Mouse (Mus musculus) gastrocnemius, postnatal 4 days (tissue): ENCODE measurements around the gene Tbck. TPM values are rescaled to one million over a fixed set of nuclear protein-coding genes. Genes with fewer than 3 reads are reported as not detected.

Source experiments
- DNase-seq, 2 experiments: peaks; one replicate each; pipeline ENCODE4 v3.0.0; 2021 to 2022; ENCODE audit warnings: low spot score in 2 of 2, mixed read lengths in 2 of 2
- total RNA-seq, 2 experiments: library from RNA; stranded (reverse); gene quantifications; 2 replicates each; pipeline ENCODE4 v1.2.3; 2021

Gene Tbck
- total RNA-seq, 2 experiments from 2014 or later: 17.3 to 17.6 TPM

DNA sequence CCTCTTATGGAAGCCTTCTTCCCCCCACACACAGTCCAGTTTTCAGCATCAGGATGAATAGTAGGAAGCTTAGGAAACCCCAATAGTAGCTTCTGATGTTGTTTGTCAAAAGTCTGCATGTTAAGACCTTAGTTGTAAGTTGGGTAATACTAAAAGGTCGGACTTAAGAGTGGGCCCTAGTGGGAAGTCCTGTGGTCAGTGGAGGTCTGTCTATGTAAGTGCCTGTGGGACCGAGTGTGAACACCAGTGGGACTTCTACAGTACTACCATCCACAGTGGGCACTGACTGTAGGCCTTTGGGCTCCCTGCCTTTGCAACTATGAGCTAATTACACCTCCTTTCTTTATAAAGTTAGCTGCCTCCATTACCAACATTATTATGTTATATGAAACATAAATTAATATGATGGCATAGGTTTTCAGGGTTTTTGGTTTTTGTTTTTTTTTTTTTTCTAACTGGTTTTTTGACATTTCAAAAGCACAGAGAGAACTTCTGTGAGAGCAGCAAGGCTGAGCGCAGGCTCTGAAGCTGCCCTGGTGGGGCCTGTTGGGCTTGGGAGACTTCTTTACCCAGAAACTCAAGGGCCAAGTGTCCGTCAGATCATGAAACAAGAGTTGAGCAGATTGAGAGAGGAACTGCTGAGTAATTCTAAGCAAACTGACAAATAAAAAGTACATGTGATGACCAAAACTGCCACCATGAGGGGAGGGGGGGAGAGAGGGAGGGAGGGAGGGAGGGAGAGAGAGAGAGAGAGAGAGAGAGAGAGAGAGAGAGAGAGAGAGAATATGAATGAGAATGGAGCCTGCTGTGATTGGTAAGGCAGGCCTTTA, 131.8 kb downstream of the Tbck start:
- no peak for DNase-seq

DNA sequence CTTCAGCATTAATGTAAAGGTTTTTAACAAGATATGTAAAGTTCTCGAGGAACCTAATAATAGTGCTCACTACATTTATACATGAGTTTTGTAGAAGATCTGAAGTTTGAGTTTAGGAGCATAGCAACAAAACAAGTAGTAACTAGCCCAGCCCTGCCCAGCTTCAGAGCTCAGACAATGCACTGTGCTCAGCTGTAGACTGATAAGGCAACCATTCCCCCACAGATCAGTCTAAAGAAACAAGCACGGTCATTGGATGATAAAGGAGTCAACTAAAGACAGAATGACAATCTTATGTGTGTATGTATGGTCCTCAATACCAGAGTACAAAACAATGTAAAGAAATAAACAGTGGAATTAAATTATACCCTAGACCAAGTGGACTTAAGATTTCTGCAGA, 135.5 kb downstream of the Tbck start:
- DNase-seq: no peak

DNA sequence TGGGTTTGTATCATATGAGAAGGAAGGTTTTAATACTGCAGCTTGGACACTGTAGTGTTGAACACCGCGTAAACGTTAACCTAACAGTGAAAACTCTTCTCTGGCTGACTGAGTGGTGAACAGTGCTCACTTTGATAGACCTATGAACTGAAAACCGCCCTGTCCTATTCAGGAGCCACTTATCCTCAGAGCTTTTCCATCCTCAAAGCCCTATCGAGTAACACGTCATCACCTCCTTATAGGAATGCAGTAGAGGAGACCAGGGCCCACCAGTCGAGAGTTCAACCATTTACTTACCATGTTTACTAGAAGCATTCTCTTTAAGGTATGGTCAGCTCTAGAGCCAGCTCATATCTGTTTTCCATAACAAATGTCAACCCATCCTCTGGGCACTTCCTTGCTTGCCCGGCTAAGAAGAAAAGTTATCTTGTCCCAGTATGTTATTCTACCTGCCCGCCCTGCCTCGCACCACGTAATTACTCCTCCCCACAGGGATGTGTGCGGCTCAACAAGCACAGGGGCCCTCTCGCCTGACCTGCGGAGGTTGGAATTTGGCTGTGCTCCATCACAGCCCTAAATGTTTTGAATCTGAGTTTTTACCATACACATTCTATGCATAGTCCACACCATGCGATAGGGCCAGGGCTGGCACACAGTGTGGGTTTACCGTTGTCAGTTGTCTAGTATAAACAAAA, 147.4 kb downstream of the Tbck start:
- no peak for DNase-seq

DNA sequence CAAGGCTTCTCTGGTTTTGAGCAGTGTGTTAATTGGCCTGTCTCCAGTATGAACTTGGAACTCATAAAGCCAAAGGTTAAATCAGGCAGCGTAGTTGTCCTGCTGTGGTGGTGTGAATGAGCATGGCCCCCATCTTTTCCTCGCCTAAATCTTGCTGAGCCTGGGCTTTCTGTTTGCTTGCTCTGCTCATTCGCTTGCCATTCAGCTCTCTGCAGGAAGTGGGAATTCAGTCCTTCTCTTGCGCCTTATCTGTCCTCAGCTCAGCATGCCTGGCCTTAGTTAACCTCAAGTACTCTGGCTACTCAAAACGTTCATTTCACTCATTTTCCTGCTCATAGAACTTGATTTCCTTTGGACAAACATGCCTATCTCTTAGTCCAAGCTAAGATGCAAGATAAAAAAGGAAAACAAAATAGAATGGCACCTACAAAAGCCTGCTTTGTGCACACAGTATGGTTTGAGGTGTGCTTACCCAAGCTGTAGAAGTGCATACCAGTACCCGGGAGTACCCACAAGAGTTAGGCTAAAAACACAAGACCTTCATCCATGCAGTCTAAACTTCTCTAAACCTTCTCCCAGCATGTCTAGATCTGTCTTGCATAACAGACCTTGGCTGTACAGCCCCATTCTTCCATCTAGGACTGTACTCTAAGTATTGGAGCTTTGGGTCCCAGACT, 151.3 kb downstream of the Tbck start:
- no peak for DNase-seq

DNA sequence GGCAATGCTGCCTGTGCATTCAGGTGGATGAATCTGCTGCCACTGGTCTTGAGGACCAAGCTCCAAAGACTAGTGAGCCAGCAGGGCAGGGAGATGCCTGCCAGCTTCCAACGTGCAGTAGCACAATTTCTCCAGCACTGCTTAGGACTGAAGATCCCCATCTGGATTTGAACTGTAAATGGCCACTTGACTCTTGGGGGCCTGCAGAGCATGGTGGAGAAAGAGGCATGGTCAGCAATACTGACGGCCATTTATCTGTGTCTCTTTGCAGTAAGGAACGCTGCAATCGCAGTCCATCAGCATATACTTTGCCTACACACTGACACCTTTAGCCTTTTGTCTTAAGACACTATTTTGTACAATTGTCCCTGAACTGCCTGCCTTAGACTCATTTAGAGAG, 153.2 kb downstream of the Tbck start:
- no peak for DNase-seq

DNA sequence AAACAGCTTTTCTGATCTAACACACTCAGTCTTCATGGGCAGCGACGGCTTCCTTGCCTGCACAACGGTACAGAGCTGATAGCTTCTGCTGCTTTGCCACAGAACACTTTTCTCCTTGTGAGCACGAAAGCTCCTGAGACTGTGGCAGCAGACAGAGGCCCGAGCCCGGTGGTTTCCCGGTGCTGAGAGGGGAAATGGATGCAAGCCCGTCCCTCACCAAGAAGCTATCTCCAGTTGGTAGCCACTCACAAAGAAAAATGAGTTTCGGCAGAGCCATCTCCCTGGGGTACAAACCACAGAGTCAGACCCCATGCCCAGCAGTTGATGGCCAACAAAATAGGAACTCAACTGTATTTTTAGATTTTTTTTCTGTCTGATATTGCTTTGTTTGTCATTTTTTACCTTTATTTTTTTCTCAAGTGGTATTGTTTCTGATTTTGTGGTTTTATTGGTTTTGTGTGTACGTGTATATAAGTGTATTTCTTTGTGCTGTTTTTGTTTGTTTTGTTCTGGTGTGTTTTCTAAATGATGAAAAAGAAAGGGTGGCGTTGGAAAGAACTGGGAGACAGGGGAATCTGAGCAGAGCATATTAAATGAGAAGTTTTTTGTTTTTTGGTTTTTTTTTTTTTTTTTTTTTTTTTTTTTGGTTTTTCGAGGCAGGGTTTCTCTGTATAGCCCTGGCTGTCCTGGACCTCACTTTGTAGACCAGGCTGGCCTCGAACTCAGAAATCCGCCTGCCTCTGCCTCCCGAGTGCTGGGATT, 154.9 kb downstream of the Tbck start:
- no peak for DNase-seq

DNA sequence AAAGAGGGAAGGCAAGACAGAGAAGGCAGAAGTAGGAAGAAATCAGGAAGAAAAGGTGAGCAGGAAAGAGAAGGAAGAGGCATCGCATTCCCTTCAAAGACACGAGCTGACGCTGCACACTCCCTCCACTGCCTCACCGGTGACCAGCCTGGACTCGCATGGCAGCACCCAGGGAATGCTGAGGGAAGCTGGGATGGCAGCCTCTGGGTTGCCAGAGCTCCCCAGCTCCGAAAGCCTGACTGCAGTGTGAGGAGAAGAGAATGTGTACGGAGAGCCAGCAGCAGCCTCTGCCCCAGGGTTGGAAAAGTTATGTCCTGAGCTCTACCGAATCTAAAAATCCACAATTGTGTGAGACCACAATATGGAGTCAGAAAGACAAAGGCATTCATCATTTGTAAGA, 155.6 kb downstream of the Tbck start:
- DNase-seq: no peak

DNA sequence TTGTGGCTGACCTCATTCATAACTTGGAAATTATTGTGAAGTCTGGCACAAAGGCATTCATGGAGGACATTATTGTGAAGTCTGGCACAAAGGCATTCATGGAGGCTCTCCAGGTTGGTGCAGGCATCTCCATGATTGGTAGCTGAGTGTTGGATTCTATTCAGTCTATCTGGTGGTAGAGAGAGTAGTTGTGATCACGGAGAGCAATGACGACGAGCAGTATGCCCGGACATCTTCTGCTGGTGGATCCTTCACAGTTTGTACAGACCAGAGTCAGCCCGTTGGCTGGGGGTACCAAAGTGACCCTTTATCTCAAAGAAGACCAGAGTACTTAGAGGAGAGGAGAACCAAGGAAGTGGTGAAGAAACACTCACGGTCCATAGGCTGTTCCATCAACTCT, 158.7 kb downstream of the Tbck start:
- no peak for DNase-seq

DNA sequence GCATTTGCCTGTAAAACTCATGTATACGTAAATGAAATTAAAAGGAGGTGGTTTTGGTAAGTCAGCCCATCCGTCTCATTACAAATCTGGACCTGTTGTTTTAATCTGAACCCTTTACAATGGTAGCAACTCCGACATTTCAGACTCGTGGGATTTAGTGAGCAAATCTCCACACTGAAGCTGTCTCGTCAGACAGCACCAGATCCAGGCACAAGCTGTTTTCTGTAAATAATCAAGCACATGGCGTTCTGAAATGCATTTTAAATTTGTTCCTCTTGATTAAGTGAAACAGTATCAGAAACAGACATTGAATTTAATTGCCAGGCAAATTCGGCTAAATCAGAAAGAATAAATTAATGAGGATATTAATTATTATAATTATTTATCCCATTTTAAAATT, 165.7 kb downstream of the Tbck start:
- no peak for DNase-seq

DNA sequence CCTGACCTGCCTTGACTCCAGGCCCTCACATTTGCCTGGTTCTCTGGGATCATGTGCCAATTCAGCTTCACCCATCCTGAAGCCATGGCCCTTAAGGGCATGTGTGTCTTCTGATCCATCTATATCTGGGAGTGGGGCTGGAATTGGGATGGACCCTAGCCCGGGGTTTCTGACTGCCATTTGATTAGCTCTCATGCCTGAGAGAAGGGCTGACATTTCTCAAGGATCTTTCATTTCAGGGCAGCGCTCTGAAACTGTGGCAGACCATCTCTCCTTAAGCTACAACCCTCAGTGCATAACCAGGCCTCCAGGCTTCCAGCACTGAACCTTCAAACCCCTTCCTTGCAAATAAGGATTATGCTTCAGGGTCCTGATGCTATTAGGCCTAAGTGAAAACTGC, 166.5 kb downstream of the Tbck start:
- no peak for DNase-seq

DNA sequence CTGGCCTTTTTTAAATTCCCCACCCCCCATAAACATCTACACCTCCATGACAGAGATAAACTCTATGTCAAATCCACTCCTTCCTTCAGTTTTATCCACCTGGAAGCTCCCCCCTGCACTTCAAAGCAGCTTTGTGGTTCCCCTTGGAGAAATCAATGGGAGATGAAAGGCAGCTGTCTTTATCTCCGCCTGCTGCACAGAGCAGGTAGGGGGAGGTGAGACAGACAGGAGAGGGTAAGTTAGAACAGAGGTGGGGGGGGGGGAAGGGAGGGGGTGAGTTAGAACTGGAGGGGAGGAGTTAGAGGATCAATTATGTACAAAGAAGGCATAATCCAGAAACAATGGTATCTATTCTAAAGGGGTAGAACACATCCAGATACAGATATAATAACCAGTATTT, 167.5 kb downstream of the Tbck start:
- DNase-seq: no peak

DNA sequence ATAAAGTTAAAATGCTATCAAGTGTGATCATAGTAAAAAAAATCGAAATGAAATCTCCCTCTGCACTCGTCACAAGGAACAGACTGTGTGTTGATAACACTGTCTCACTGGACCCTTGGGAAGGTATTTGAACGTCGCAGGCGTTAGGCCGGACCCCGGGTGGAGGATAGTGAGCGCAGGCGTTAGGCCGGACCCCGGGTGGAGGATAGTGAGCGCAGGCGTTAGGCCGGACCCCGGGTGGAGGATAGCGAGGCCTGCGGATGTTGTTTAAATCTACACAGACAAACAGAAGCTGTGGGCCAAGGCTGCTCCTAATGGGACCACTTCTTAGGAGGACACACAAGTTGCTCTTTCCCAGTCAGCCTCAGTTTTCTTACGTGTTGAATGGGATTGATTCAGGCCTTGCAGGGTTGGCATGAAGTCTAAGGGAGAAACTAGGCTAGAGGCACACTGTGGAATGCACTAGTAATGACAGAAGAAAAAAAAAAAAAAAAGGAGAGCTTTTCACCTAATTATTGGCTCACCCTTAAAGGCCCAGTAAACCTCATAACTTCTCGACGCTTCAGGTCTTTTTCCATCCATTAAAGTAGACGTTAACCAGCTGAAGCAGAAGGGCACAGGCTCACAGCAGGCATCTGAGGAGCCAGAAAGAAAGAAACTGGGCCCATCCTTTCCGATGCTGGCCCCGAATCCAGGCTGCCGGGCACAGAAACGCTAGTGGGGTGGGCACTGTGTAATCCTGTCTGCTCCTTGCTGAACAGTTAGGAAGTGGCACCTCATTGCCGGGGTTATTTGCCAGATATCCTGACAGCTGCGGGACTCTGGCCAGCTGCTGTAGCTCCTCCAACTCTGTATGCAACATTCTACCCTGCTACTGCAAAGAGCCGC, 168.1 kb downstream of the Tbck start:
- peak in 1 of 2 experiments; percentile 30 for DNase-seq

DNA sequence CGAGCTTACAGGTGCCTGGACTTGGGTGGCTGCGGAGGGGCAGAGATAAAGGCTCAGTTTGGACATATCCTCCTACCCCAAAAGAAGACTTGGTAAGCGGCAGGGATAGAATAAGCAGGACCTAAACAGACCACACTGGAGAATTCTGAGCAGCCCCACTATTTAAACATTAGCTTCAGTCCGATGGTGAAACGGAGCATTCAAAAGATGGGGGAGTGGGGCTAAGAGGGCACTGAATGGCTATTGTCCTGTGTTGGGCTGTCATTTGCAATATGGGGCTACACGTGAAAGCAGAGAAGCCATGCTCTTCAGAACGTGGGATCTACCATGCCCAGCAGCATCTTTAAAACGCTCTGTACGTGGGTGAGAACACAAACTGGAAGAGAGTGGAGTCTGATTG, 170.3 kb downstream of the Tbck start:
- no peak for DNase-seq

DNA sequence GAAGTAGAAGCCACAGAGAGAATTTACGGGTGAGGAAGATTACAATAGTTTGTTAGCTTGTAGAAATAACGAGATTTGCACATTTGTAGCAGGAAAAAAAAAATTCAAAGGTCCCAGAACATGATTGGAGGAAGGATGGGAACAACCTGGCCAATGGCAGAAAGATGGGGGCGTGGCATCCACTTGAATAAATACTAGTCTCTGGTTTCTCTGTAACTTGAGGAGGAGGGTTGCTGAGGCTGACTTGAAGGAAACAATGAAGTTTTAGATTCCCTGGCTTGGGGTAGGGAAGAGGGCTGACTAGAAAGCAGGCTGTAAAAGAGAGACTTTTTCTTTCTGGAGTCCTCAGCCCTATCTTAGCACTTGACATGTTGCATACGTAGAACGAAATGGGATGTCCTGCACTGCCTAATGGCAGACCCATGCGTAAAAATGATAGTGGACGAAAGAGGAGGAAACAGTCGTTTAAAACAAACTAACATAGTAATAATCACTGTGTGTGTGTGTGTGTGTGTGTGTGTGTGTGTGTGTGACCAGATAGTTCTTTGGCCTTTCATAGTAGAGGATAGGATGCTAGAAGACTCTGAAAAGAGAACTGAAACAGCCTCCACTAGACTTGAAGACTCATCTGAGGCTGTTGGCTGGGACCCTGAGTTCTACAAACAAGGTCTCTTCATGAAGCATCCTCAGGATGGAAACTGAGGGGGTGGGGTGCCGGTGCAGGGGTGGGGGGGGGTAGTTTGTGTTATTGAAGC, 171.7 kb downstream of the Tbck start:
- DNase-seq: no peak

DNA sequence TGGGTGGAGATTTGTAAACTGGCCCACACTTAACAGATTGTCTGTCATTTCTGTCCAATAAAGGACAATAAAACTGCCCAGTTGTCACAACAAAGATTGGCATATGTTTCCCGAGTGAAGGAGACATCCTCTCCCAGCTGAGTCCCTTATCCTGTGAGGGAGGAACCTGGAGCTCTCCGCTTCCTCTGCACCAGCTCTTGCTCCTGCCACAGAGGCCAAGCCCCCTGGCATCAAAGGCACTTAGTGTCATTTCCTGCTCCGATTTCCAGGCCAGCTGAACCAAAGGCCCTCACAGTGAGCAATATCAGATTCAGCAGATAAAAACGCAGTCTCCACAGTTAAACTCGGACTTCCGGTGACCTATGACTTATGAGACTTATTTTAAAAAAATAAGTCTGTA, 172.7 kb downstream of the Tbck start:
- no peak for DNase-seq

DNA sequence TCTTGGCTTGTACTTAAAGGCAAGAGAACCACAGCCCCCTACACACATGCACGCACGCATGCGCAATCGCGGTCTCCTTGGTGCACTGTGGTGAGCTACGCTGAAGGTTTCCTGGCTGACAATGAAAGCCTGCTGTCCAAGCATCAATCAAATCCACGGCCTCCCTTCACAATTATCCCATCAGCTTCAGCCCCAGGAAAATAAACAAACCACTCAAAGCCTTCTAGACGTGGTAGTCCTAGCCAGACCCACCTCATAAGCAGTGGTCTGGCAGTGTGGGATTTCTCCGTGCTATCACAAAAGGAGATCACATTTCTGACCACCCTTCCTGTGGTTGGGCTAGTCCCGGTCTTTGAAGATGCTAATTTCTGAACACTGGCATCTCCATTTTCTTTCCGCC, 174.9 kb downstream of the Tbck start:
- no peak for DNase-seq

DNA sequence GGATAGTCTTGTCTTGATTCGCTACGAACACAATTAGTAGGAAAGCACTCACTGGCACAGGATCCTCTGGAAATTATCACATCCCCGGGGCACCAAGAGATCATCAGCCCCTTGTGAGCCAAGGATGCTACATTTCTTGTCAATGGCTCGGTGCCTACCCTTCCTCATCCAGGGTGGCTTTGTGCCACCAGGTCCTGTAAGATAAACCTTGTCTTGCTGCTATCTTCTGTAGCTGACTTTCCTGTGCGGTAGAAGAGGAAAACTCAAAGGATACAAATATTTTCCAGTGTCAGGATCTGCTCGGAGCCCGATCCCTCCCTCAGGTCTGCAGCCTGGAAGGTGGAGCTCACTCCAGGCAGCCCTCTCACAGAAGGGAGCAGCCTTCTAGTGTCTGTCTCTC, 175.6 kb downstream of the Tbck start:
- DNase-seq: no peak

DNA sequence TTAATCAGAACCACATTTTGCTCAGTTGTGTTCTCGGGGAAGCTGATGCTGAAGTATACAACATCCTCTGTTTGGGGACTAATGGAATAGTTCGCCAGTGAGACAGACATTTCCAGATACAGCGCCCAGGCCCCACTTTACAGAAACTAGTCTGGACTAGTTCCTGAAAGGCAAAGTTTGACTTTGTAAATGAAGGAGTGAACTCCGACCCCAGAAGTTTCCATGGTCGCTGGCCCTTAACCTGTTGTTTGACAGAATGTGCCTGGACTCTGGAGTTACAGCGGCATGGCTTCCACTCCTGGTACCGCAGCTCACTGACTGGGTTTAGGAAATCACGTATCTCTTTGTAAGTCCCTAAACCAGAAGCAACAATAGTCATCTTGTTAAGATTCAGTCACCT, 176.9 kb downstream of the Tbck start:
- DNase-seq: no peak

DNA sequence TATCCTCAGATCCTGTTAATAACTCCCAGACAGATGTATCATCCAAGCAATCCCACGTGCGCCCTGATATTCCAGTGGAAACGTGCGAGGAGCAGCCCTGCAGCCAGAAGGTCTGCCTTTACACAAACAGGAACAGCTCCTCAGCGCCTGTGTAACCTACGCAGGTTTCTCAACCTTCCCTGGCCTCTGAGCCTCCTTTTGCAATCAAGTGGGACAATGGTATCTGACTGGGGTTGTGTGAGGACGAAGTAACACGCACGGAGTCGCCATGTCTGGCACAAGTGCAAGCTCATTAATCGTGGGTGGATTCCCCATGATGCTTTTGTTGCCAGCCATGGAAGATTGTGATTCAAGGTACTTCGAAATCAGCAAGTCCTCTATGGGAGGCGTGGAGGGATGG, 179.9 kb downstream of the Tbck start:
- DNase-seq: no peak
